In the genomic region with DNA sequence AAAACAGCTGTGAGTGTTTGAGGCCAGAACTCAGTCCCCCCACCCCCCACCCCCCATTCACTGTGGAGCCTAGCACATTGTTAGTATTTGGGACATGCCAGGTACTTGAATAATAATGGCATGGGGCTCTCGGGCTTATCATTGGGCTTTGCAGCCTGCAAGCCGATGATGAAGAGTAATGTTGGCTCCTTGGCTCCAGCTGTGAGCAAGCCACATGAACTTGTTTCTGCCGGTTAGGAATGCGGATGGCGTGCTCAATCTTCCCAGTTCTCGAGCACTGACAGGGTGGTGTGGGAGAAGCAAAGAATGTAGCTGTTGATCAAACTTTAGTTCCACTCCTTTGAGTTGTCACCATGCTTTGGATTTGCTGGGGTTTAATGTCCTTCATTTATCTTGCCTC, we compare ENCODE assay signal across 17 mouse cellular contexts. TPM values are rescaled to one million over a fixed set of nuclear protein-coding genes. Genes with fewer than 3 reads are reported as not detected.
DNase-seq lines count a peak whose midpoint lies in the region; ATAC-seq and TF ChIP-seq lines count a peak whose summit lies in the region.
"Had no signal": no experiment of that assay in that cellular context is flagged by ENCODE, and none has a peak within 500 bp of the region (broad histone marks: within the 10 kb centered on the region; RNA-seq: fewer than 3 reads in every experiment).

No protein-coding gene starts in this region.

- no peaks in the 10 kb centered on the region for H3K36me3 ChIP-seq in hindbrain, embryonic 11.5 days (ENCODE audit: control insufficient read depth, insufficient read depth, low read length)
- no peaks in the 10 kb centered on the region for H3K36me3 ChIP-seq in hindbrain, embryonic 13.5 days
- no peaks in the 10 kb centered on the region for H3K36me3 ChIP-seq in neural tube, embryonic 15.5 days
- H3K36me3 ChIP-seq in stomach, postnatal 0 days (ENCODE audit: control insufficient read depth, insufficient read depth, low read length), result no peaks in the 10 kb centered on the region

- peak; percentile 76; the same call in 1 of the 2 replicates for ATAC-seq in hindbrain, embryonic 11.5 days (ENCODE audit: low FRiP score)
- ATAC-seq in hindbrain, embryonic 13.5 days (ENCODE audit: low FRiP score), result no peak
- no peak for ATAC-seq in neural tube, embryonic 15.5 days (ENCODE audit: low FRiP score)
- no peak for ATAC-seq in stomach, postnatal 0 days (ENCODE audit: low FRiP score, low TSS enrichment)
- ATAC-seq: activated CD4-positive, CD25-positive, alpha-beta regulatory T cell, adult 4 months; intestine, postnatal 0 days had no signal

- no peak for TF ChIP-seq CTCF in stomach, postnatal 0 days (IDR thresholded peaks at IDR 0.05; ENCODE audit: low read depth)

- H3K27me3 ChIP-seq in hindbrain, embryonic 11.5 days (ENCODE audit: control insufficient read depth, insufficient read depth, low read length), result no peaks in the 10 kb centered on the region
- no peaks in the 10 kb centered on the region for H3K27me3 ChIP-seq in hindbrain, embryonic 13.5 days
- H3K27me3 ChIP-seq in neural tube, embryonic 15.5 days (replicated peaks), result no peaks in the 10 kb centered on the region
- H3K27me3 ChIP-seq in stomach, postnatal 0 days (ENCODE audit: control insufficient read depth, insufficient read depth, low read length), result no peaks in the 10 kb centered on the region

- 25% methylated on average over 6 of the region's 6 CpGs for WGBS in hindbrain, embryonic 11.5 days
- 20% methylated on average over 6 of the region's 6 CpGs for WGBS in hindbrain, embryonic 13.5 days
- WGBS in neural tube, embryonic 15.5 days, result 15% methylated on average over 6 of the region's 6 CpGs
- WGBS in stomach, postnatal 0 days, result 21% methylated on average over 6 of the region's 6 CpGs

- 0 out of 2 replicates have a peak, but pooled peaks cover 2% of the 10 kb centered on the region for H3K4me1 ChIP-seq in hindbrain, embryonic 11.5 days (replicated peaks; ENCODE audit: control insufficient read depth, insufficient read depth, low read length)
- peaks cover 34% of the 10 kb centered on the region for H3K4me1 ChIP-seq in hindbrain, embryonic 13.5 days (replicated peaks)
- peaks cover 18% of the 10 kb centered on the region for H3K4me1 ChIP-seq in neural tube, embryonic 15.5 days
- H3K4me1 ChIP-seq in stomach, postnatal 0 days (replicated peaks; ENCODE audit: control insufficient read depth, insufficient read depth), result no peaks in the 10 kb centered on the region

- no peak overlapping the region for H3K27ac ChIP-seq in hindbrain, embryonic 11.5 days (ENCODE audit: low read depth, low read length)
- H3K27ac ChIP-seq in hindbrain, embryonic 13.5 days, result no peak overlapping the region
- no peak overlapping the region for H3K27ac ChIP-seq in neural tube, embryonic 15.5 days (replicated peaks)
- no peak overlapping the region for H3K27ac ChIP-seq in stomach, postnatal 0 days (replicated peaks)

- TF ChIP-seq EP300 in stomach, postnatal 0 days (optimal IDR thresholded peaks at IDR 0.05), result no peak

- peak; percentile 52 for DNase-seq in embryo, embryonic 10 days (ENCODE audit: low spot score)
- DNase-seq in embryo, embryonic 9.5 days (ENCODE audit: extremely low spot score), result no peak
- peak; percentile 42 for DNase-seq in hindbrain, embryonic 11.5 days (ENCODE audit: low spot score)
- peak; percentile 44 for DNase-seq in neural tube, embryonic 10.5 days (ENCODE audit: extremely low spot score, low spot score)
- DNase-seq in stomach, postnatal 0 days (ENCODE audit: low spot score), result no peak
- DNase-seq in right cerebral cortex, adult 2 months (ENCODE audit: low spot score in 2 of 2), result no peak
- DNase-seq: cerebellum, adult 11 months; gastrocnemius, postnatal 25 days; layer of hippocampus, postnatal 36 days; lung, adult 2 months; right cerebral cortex, adult 18-20 months; thymus, postnatal 14 days had no signal

- H3K9ac ChIP-seq in hindbrain, embryonic 11.5 days (ENCODE audit: low read depth, low read length), result no peak overlapping the region
- no peak overlapping the region for H3K9ac ChIP-seq in hindbrain, embryonic 13.5 days
- no peak overlapping the region for H3K9ac ChIP-seq in neural tube, embryonic 15.5 days (replicated peaks)
- H3K9ac ChIP-seq in stomach, postnatal 0 days (ENCODE audit: low read length), result no peak overlapping the region

- H3K4me2 ChIP-seq in hindbrain, embryonic 11.5 days (replicated peaks; ENCODE audit: low read depth, low read length), result no peak overlapping the region
- H3K4me2 ChIP-seq in hindbrain, embryonic 13.5 days, result no peak overlapping the region
- no peak overlapping the region for H3K4me2 ChIP-seq in neural tube, embryonic 15.5 days
- no peak overlapping the region for H3K4me2 ChIP-seq in stomach, postnatal 0 days (replicated peaks; ENCODE audit: low read depth)

- no peak overlapping the region for H3K4me3 ChIP-seq in hindbrain, embryonic 11.5 days (ENCODE audit: low read depth, low read length)
- H3K4me3 ChIP-seq in hindbrain, embryonic 13.5 days, result no peak overlapping the region
- no peak overlapping the region for H3K4me3 ChIP-seq in neural tube, embryonic 15.5 days (replicated peaks)
- no peak overlapping the region for H3K4me3 ChIP-seq in stomach, postnatal 0 days (ENCODE audit: low read depth, low read length)

- H3K9me3 ChIP-seq in hindbrain, embryonic 11.5 days (ENCODE audit: control insufficient read depth, low read length), result no peaks in the 10 kb centered on the region
- no peaks in the 10 kb centered on the region for H3K9me3 ChIP-seq in hindbrain, embryonic 13.5 days
- H3K9me3 ChIP-seq in neural tube, embryonic 15.5 days (replicated peaks), result no peaks in the 10 kb centered on the region
- H3K9me3 ChIP-seq in stomach, postnatal 0 days (ENCODE audit: control insufficient read depth, low read length), result no peaks in the 10 kb centered on the region

RNA-seq across cellular contexts. Expression of gene Dnaic1, which starts 6.3 kb away (rescaled TPM):
- 2.9 and 3.2 TPM in 2 replicates for polyA plus RNA-seq in hindbrain, embryonic 11.5 days (2014; fragmentation: Nextera tagmentation; extraction: Ambion mirVana)
- 3.2 and 5.0 TPM in 2 replicates for polyA plus RNA-seq in hindbrain, embryonic 13.5 days (2015; fragmentation: Nextera tagmentation; extraction: Ambion mirVana)
- 2.1 and 2.5 TPM in 2 replicates for polyA plus RNA-seq in neural tube, embryonic 15.5 days (2015; fragmentation: Nextera tagmentation; extraction: Ambion mirVana)
- 6.0 and 6.5 TPM in 2 replicates for polyA plus RNA-seq in stomach, postnatal 0 days (2015; fragmentation: Nextera tagmentation; extraction: Ambion mirVana)
- polyA plus RNA-seq: activated CD4-positive, CD25-positive, alpha-beta regulatory T cell, adult 4 months had no signal

RNA-seq across cellular contexts. Expression of gene Fam219a, which starts 6.6 kb away (rescaled TPM):
- polyA plus RNA-seq in hindbrain, embryonic 11.5 days (2014; fragmentation: Nextera tagmentation; extraction: Ambion mirVana), result 11.8 and 17.6 TPM in 2 replicates
- 16.7 and 18.1 TPM in 2 replicates for polyA plus RNA-seq in hindbrain, embryonic 13.5 days (2015; fragmentation: Nextera tagmentation; extraction: Ambion mirVana)
- polyA plus RNA-seq in neural tube, embryonic 15.5 days (2015; fragmentation: Nextera tagmentation; extraction: Ambion mirVana), result 15.2 and 17.9 TPM in 2 replicates
- 1.4 and 2.4 TPM in 2 replicates for polyA plus RNA-seq in stomach, postnatal 0 days (2015; fragmentation: Nextera tagmentation; extraction: Ambion mirVana)

RNA-seq across cellular contexts. Expression of gene 1110017D15Rik, which starts 58.8 kb away (rescaled TPM):
- 12.7 and 14.3 TPM in 2 replicates for polyA plus RNA-seq in hindbrain, embryonic 11.5 days (2014; fragmentation: Nextera tagmentation; extraction: Ambion mirVana)
- 9.8 and 17.9 TPM in 2 replicates for polyA plus RNA-seq in hindbrain, embryonic 13.5 days (2015; fragmentation: Nextera tagmentation; extraction: Ambion mirVana)
- polyA plus RNA-seq in neural tube, embryonic 15.5 days (2015; fragmentation: Nextera tagmentation; extraction: Ambion mirVana), result 8.6 and 10.1 TPM in 2 replicates
- polyA plus RNA-seq in stomach, postnatal 0 days (2015; fragmentation: Nextera tagmentation; extraction: Ambion mirVana), result 0.51 and 0.53 TPM in 2 replicates
- polyA plus RNA-seq: activated CD4-positive, CD25-positive, alpha-beta regulatory T cell, adult 4 months; liver, adult 2 months had no signal

Comparison
In these comparisons a context has a peak if more than half of its experiments do, and no peak if none do; other contexts are left out.
1. DNase-seq: peak in embryo, embryonic 10 days (single experiment), hindbrain, embryonic 11.5 days (single experiment) and neural tube, embryonic 10.5 days (single experiment); none in embryo, embryonic 9.5 days (single experiment), stomach, postnatal 0 days (single experiment) and right cerebral cortex, adult 2 months (0 of 2).